In genomic region chr10:27133135-27133534, GRCm38 (mm10) we compare ENCODE assay signal across 8 mouse cellular contexts.
DNase-seq lines count a peak whose midpoint lies in the region; ATAC-seq and TF ChIP-seq lines count a peak whose summit lies in the region.

No protein-coding gene starts in this region.

- ATAC-seq in forebrain, embryonic 13.5 days = peak; percentile 95
- peak; percentile 85 for ATAC-seq in hindbrain, postnatal 0 days
- ATAC-seq in midbrain, embryonic 11.5 days (ENCODE audit: low FRiP score) = peak; percentile 89
- peak; percentile 50; the same call in 1 of the 2 replicates for ATAC-seq in stomach, embryonic 16.5 days (ENCODE audit: insufficient read depth, low FRiP score)

- WGBS in forebrain, embryonic 13.5 days = 16% methylated on average over 1 of the region's 1 CpGs
- 4% methylated on average over 1 of the region's 1 CpGs for WGBS in hindbrain, postnatal 0 days
- WGBS in midbrain, embryonic 11.5 days = 17% methylated on average over 1 of the region's 1 CpGs
- WGBS in stomach, embryonic 16.5 days = 0% methylated on average over 1 of the region's 1 CpGs

- no peak overlapping the region for H3K4me3 ChIP-seq in forebrain, embryonic 13.5 days
- H3K4me3 ChIP-seq in hindbrain, postnatal 0 days (ENCODE audit: low read length) = no peak overlapping the region
- no peak overlapping the region for H3K4me3 ChIP-seq in midbrain, embryonic 11.5 days (ENCODE audit: low read depth, low read length)
- no peak overlapping the region for H3K4me3 ChIP-seq in stomach, embryonic 16.5 days (replicated peaks; ENCODE audit: low read length)

- peak; percentile 91 for TF ChIP-seq CTCF in hindbrain, postnatal 0 days (IDR thresholded peaks at IDR 0.05; ENCODE audit: low read depth)

- no peak overlapping the region for H3K4me2 ChIP-seq in forebrain, embryonic 13.5 days
- no peak overlapping the region for H3K4me2 ChIP-seq in hindbrain, postnatal 0 days (ENCODE audit: low read depth, low read length)
- no peak overlapping the region for H3K4me2 ChIP-seq in midbrain, embryonic 11.5 days
- no peak overlapping the region for H3K4me2 ChIP-seq in stomach, embryonic 16.5 days (ENCODE audit: low read depth, low read length)

- H3K36me3 ChIP-seq in forebrain, embryonic 13.5 days (ENCODE audit: poor library complexity, severe bottlenecking) = no peaks in the 10 kb centered on the region
- no peaks in the 10 kb centered on the region for H3K36me3 ChIP-seq in hindbrain, postnatal 0 days (ENCODE audit: insufficient read depth, low read length)
- no peaks in the 10 kb centered on the region for H3K36me3 ChIP-seq in midbrain, embryonic 11.5 days (ENCODE audit: control insufficient read depth, insufficient read depth, low read length)
- no peaks in the 10 kb centered on the region for H3K36me3 ChIP-seq in stomach, embryonic 16.5 days (ENCODE audit: control insufficient read depth, insufficient read depth, low read length)

- no peaks in the 10 kb centered on the region for H3K27me3 ChIP-seq in forebrain, embryonic 13.5 days
- H3K27me3 ChIP-seq in hindbrain, postnatal 0 days (ENCODE audit: insufficient read depth, low read length) = no peaks in the 10 kb centered on the region
- no peaks in the 10 kb centered on the region for H3K27me3 ChIP-seq in midbrain, embryonic 11.5 days (ENCODE audit: control insufficient read depth, insufficient read depth, low read length)
- H3K27me3 ChIP-seq in stomach, embryonic 16.5 days (ENCODE audit: control insufficient read depth, insufficient read depth, low read length) = no peaks in the 10 kb centered on the region

- H3K9ac ChIP-seq in forebrain, embryonic 13.5 days = no peak overlapping the region
- no peak overlapping the region for H3K9ac ChIP-seq in hindbrain, postnatal 0 days (replicated peaks; ENCODE audit: low read length)
- no peak overlapping the region for H3K9ac ChIP-seq in midbrain, embryonic 11.5 days (ENCODE audit: low read length)
- H3K9ac ChIP-seq in stomach, embryonic 16.5 days (ENCODE audit: low read length) = no peak overlapping the region

- peak; percentile 85 for DNase-seq in NIH3T3 (ENCODE audit: low read depth)
- DNase-seq in brain, embryonic 18.5 days (ENCODE audit: low read depth, low spot score) = peak; percentile 86
- peak; percentile 90 for DNase-seq in hindbrain, postnatal 0 days (ENCODE audit: low spot score)
- DNase-seq in layer of hippocampus, postnatal 25 days (ENCODE audit: extremely low spot score in 1 of 2, low spot score in 1 of 2) = peak; percentile 22 to 37
- DNase-seq in midbrain, embryonic 11.5 days (ENCODE audit: low spot score, missing footprints) = peak; percentile 96
- no peak for DNase-seq in spleen, adult 18-20 months

- H3K4me1 ChIP-seq in forebrain, embryonic 13.5 days = peaks cover 7% of the 10 kb centered on the region
- H3K4me1 ChIP-seq in hindbrain, postnatal 0 days (ENCODE audit: insufficient read depth, low read length) = no peaks in the 10 kb centered on the region
- no peaks in the 10 kb centered on the region for H3K4me1 ChIP-seq in midbrain, embryonic 11.5 days (ENCODE audit: control insufficient read depth, insufficient read depth, low read length)
- peaks cover 7% of the 10 kb centered on the region; the same call in 1 of the 2 replicates for H3K4me1 ChIP-seq in stomach, embryonic 16.5 days (ENCODE audit: control insufficient read depth, insufficient read depth, low read length)

- no peaks in the 10 kb centered on the region for H3K9me3 ChIP-seq in forebrain, embryonic 13.5 days (replicated peaks)
- H3K9me3 ChIP-seq in hindbrain, postnatal 0 days (ENCODE audit: low read length) = no peaks in the 10 kb centered on the region
- no peaks in the 10 kb centered on the region for H3K9me3 ChIP-seq in midbrain, embryonic 11.5 days (ENCODE audit: control insufficient read depth, low read length)
- no peaks in the 10 kb centered on the region for H3K9me3 ChIP-seq in stomach, embryonic 16.5 days (replicated peaks; ENCODE audit: control insufficient read depth, low read length)

- H3K27ac ChIP-seq in forebrain, embryonic 13.5 days = no peak overlapping the region
- no peak overlapping the region for H3K27ac ChIP-seq in hindbrain, postnatal 0 days
- H3K27ac ChIP-seq in midbrain, embryonic 11.5 days (ENCODE audit: low read depth, low read length) = no peak overlapping the region
- H3K27ac ChIP-seq in stomach, embryonic 16.5 days (ENCODE audit: low read length) = no peak overlapping the region

Comparison
In these comparisons a context has a peak if more than half of its experiments do, and no peak if none do; other contexts are left out.
1. DNase-seq: peak in NIH3T3 (single experiment), brain, embryonic 18.5 days (single experiment), hindbrain, postnatal 0 days (single experiment), layer of hippocampus, postnatal 25 days (2 of 2) and midbrain, embryonic 11.5 days (single experiment); none in spleen, adult 18-20 months (0 of 2).
2. Peak in every context shown above with its lines, with median percentiles within 50 percentile points of each other: ATAC-seq.